Mouse (Mus musculus): ENCODE results near the gene Ldhd. TPM values are rescaled to one million over a fixed set of nuclear protein-coding genes. Genes with fewer than 3 reads are reported as not detected.
A peak's percentile ranks its signal among the peaks of the same experiment; 100 is the strongest.

The Ldhd gene
- 2.7 and 4.3 TPM in 2 replicates for total RNA-seq (2014; rRNA removed; ENCODE audit: low replicate concordance)
- 1.3 and 1.5 TPM in 2 replicates for polyA plus RNA-seq (2015; fragmentation: Nextera tagmentation; extraction: Ambion mirVana)

DNA sequence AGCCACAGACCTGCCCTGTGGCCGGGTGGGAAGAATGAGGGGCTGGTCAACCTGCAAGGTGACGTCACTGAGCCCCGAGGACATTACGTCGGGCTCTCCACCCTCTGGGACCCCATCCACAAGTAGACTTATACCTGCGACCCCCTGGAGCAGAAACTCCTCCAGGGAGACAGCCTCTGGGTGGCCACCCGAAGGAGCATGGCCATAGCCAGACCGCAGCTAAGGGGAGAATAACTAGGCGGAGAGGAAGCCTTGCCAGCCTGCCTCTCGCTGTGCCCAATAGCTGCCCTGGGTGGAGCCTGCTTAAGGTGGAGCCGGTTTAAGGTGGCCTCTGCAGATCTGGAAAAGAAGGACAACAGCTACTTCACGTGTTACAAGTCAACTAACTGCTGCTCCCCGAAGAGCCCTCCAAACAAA, at the start of gene Ldhd:
TSS of gene Ldhd (minus strand) at position 270 of the 417 bp plus-strand sequence.
- DNase-seq (ENCODE audit: low spot score) (peak; percentile 28), ATAC-seq (ENCODE audit: insufficient read depth, low read depth) (peak; percentile 73)
- H3K36me3 ChIP-seq (replicated peaks; ENCODE audit: control insufficient read depth, insufficient read depth, low read length) = no peaks in the 10 kb centered on the region
- H3K4me3 ChIP-seq (ENCODE audit: low read depth, low read length) = peak within 1 kb of the TSS; percentile 48
- H3K4me1 ChIP-seq (ENCODE audit: control insufficient read depth, insufficient read depth) = peaks cover 7% of the 10 kb centered on the region; the same call in 1 of the 2 replicates
- peak within 1 kb of the TSS; percentile 68 for H3K4me2 ChIP-seq (ENCODE audit: low read depth, low read length)
- 0 out of 2 replicates have a peak, but pooled peaks cover 3% of the 10 kb centered on the region for H3K9me3 ChIP-seq (replicated peaks; ENCODE audit: control insufficient read depth, low read length)
- no peaks in the 10 kb centered on the region for H3K27me3 ChIP-seq (ENCODE audit: control insufficient read depth, insufficient read depth, low read length)
- TF ChIP-seq EP300 (IDR thresholded peaks at IDR 0.05; ENCODE audit: low read depth) (no peak), CTCF (IDR thresholded peaks at IDR 0.05; ENCODE audit: low read depth) (no peak)
- H3K9ac ChIP-seq (replicated peaks; ENCODE audit: low read depth, low read length) = peak within 1 kb of the TSS; percentile 53; the same call in 1 of the 2 replicates
- 29% methylated on average over 13 of the region's 13 CpGs for WGBS
- H3K27ac ChIP-seq (ENCODE audit: low read depth) = peak within 1 kb of the TSS; percentile 34; the same call in 1 of the 2 replicates

- H3K9me3 ChIP-seq (replicated peaks; ENCODE audit: control insufficient read depth, low read length) = 0 out of 2 replicates have a peak, but pooled peaks cover 3% of the 10 kb centered on the region
- no peak for TF ChIP-seq EP300 (IDR thresholded peaks at IDR 0.05; ENCODE audit: low read depth)
- TF ChIP-seq CTCF (IDR thresholded peaks at IDR 0.05; ENCODE audit: low read depth) = no peak
- no peaks in the 10 kb centered on the region for H3K36me3 ChIP-seq (replicated peaks; ENCODE audit: control insufficient read depth, insufficient read depth, low read length)
- no peaks in the 10 kb centered on the region for H3K4me1 ChIP-seq (ENCODE audit: control insufficient read depth, insufficient read depth)
- no peak overlapping the region for H3K27ac ChIP-seq (ENCODE audit: low read depth)
- H3K9ac ChIP-seq (replicated peaks; ENCODE audit: low read depth, low read length) = no peak overlapping the region
- DNase-seq (ENCODE audit: low spot score) (no peak), ATAC-seq (ENCODE audit: insufficient read depth, low read depth) (no peak)
- 93% methylated on average over 7 of the region's 7 CpGs for WGBS
- H3K4me2 ChIP-seq (ENCODE audit: low read depth, low read length) = no peak overlapping the region
- no peaks in the 10 kb centered on the region for H3K27me3 ChIP-seq (ENCODE audit: control insufficient read depth, insufficient read depth, low read length)
- H3K4me3 ChIP-seq (ENCODE audit: low read depth, low read length) = no peak overlapping the region
Measured at GRCm38 (mm10) chr8:111678848-111679247, 48.7 kb upstream of the Ldhd start.

- ATAC-seq (ENCODE audit: insufficient read depth, low read depth) = peak; percentile 57; the same call in 1 of the 2 replicates
- WGBS = 23% methylated on average over 3 of the region's 3 CpGs
Measured at GRCm38 (mm10) chr8:111678111-111678510, 47.9 kb upstream of the Ldhd start.

GRCm38 (mm10) chr8:111676237-111676636, 46.1 kb upstream of the Ldhd start:
- no peak for ATAC-seq (ENCODE audit: insufficient read depth, low read depth)
- no peaks in the 10 kb centered on the region for H3K27me3 ChIP-seq (ENCODE audit: control insufficient read depth, insufficient read depth, low read length)

More at GRCm38 (mm10) chr8:111678111-111678510, 47.9 kb upstream of the Ldhd start:
- Histone ChIP-seq H3K4me1 (ENCODE audit: control insufficient read depth, insufficient read depth) (no peaks in the 10 kb centered on the region), H3K9ac (replicated peaks; ENCODE audit: low read depth, low read length) (no peak overlapping the region), H3K4me3 (ENCODE audit: low read depth, low read length) (no peak overlapping the region), H3K27me3 (ENCODE audit: control insufficient read depth, insufficient read depth, low read length) (no peaks in the 10 kb centered on the region), H3K4me2 (ENCODE audit: low read depth, low read length) (no peak overlapping the region), H3K27ac (ENCODE audit: low read depth) (no peak overlapping the region), H3K9me3 (replicated peaks; ENCODE audit: control insufficient read depth, low read length) (0 out of 2 replicates have a peak, but pooled peaks cover 3% of the 10 kb centered on the region), H3K36me3 (replicated peaks; ENCODE audit: control insufficient read depth, insufficient read depth, low read length) (no peaks in the 10 kb centered on the region)
- TF ChIP-seq EP300 (IDR thresholded peaks at IDR 0.05; ENCODE audit: low read depth) (no peak), CTCF (IDR thresholded peaks at IDR 0.05; ENCODE audit: low read depth) (peak; percentile 70)
- DNase-seq (ENCODE audit: low spot score) = peak; percentile 71

GRCm38 (mm10) chr8:111666751-111667150, 36.6 kb upstream of the Ldhd start:
- Histone ChIP-seq H3K4me2 (ENCODE audit: low read depth, low read length) (no peak overlapping the region), H3K36me3 (replicated peaks; ENCODE audit: control insufficient read depth, insufficient read depth, low read length) (peaks cover 31% of the 10 kb centered on the region), H3K4me3 (ENCODE audit: low read depth, low read length) (no peak overlapping the region), H3K27ac (ENCODE audit: low read depth) (no peak overlapping the region), H3K9me3 (replicated peaks; ENCODE audit: control insufficient read depth, low read length) (peaks cover 5% of the 10 kb centered on the region; the same call in 1 of the 2 replicates), H3K27me3 (ENCODE audit: control insufficient read depth, insufficient read depth, low read length) (no peaks in the 10 kb centered on the region), H3K4me1 (ENCODE audit: control insufficient read depth, insufficient read depth) (no peaks in the 10 kb centered on the region; the same call in 1 of the 2 replicates), H3K9ac (replicated peaks; ENCODE audit: low read depth, low read length) (no peak overlapping the region)
- DNase-seq (ENCODE audit: low spot score) (no peak), ATAC-seq (ENCODE audit: insufficient read depth, low read depth) (no peak)
- TF ChIP-seq EP300 (IDR thresholded peaks at IDR 0.05; ENCODE audit: low read depth) (no peak), CTCF (IDR thresholded peaks at IDR 0.05; ENCODE audit: low read depth) (no peak)
- WGBS = 76% methylated on average over 2 of the region's 2 CpGs

More at GRCm38 (mm10) chr8:111676237-111676636, 46.1 kb upstream of the Ldhd start:
- Histone ChIP-seq H3K4me2 (ENCODE audit: low read depth, low read length) (no peak overlapping the region), H3K4me3 (ENCODE audit: low read depth, low read length) (no peak overlapping the region), H3K27ac (ENCODE audit: low read depth) (no peak overlapping the region), H3K9me3 (replicated peaks; ENCODE audit: control insufficient read depth, low read length) (0 out of 2 replicates have a peak, but pooled peaks cover 3% of the 10 kb centered on the region), H3K9ac (replicated peaks; ENCODE audit: low read depth, low read length) (no peak overlapping the region), H3K36me3 (replicated peaks; ENCODE audit: control insufficient read depth, insufficient read depth, low read length) (0 out of 2 replicates have a peak, but pooled peaks cover 3% of the 10 kb centered on the region), H3K4me1 (ENCODE audit: control insufficient read depth, insufficient read depth) (no peaks in the 10 kb centered on the region)
- WGBS = 73% methylated on average over 8 of the region's 8 CpGs
- no peak for DNase-seq (ENCODE audit: low spot score)
- TF ChIP-seq EP300 (IDR thresholded peaks at IDR 0.05; ENCODE audit: low read depth) (no peak), CTCF (IDR thresholded peaks at IDR 0.05; ENCODE audit: low read depth) (peak; percentile 23; the same call in 1 of the 2 replicates)

Data from heart, postnatal 0 days (tissue).